Mouse (Mus musculus): ENCODE data around the gene H2-M1. TPM values are rescaled to one million over a fixed set of nuclear protein-coding genes. Genes with fewer than 3 reads are reported as not detected.

The H2-M1 gene
- polyA plus RNA-seq (2012; rRNA removed), result not detected in 2 replicates

GRCm38 (mm10) chr17:36672119-36672518, at the start of gene H2-M1:
H2-M1 (minus strand) TSS chr17:36672219.
- H3K27me3 ChIP-seq (ENCODE audit: control insufficient read depth, insufficient read depth, low read length), result no peaks in the 10 kb centered on the region
- TF ChIP-seq POLR2A (IDR thresholded peaks at IDR 0.05; ENCODE audit: low read depth, low read length), result no peak
- no peak for TF ChIP-seq CTCF (IDR thresholded peaks at IDR 0.05; ENCODE audit: extremely low read depth, insufficient read depth, insufficient read length, insufficient replicate concordance)
- no peak within 1 kb of the TSS for H3K27ac ChIP-seq (ENCODE audit: insufficient read depth, low read length)
- H3K4me1 ChIP-seq (ENCODE audit: control insufficient read depth, insufficient read depth, insufficient read length), result no peaks in the 10 kb centered on the region
- 72% methylated on average over 3 of the region's 3 CpGs for WGBS
- DNase-seq (ENCODE audit: low read depth in 1 of 2, low spot score in 2 of 2), result no peak
- no peak within 1 kb of the TSS for H3K4me3 ChIP-seq (ENCODE audit: extremely low read depth, insufficient read depth, insufficient read length)
- no peaks in the 10 kb centered on the region for H3K36me3 ChIP-seq (ENCODE audit: control insufficient read depth, insufficient read depth, low read length)

- Histone ChIP-seq H3K4me1 (ENCODE audit: control insufficient read depth, insufficient read depth, insufficient read length) (no peaks in the 10 kb centered on the region), H3K27ac (ENCODE audit: insufficient read depth, low read length) (no peak overlapping the region), H3K4me3 (ENCODE audit: extremely low read depth, insufficient read depth, insufficient read length) (no peak overlapping the region), H3K27me3 (ENCODE audit: control insufficient read depth, insufficient read depth, low read length) (no peaks in the 10 kb centered on the region), H3K36me3 (ENCODE audit: control insufficient read depth, insufficient read depth, low read length) (no peaks in the 10 kb centered on the region)
- WGBS, result 48% methylated on average over 2 of the region's 2 CpGs
- no peak for TF ChIP-seq CTCF (IDR thresholded peaks at IDR 0.05; ENCODE audit: extremely low read depth, insufficient read depth, insufficient read length, insufficient replicate concordance)
- no peak for TF ChIP-seq POLR2A (IDR thresholded peaks at IDR 0.05; ENCODE audit: low read depth, low read length)
- DNase-seq (ENCODE audit: low read depth in 1 of 2, low spot score in 2 of 2), result no peak
These were observed 25.7 kb upstream of the H2-M1 start for GRCm38 (mm10) chr17:36697693-36698092.

- H3K4me1 ChIP-seq (ENCODE audit: control insufficient read depth, insufficient read depth, insufficient read length), result no peaks in the 10 kb centered on the region
- no peaks in the 10 kb centered on the region for H3K36me3 ChIP-seq (ENCODE audit: control insufficient read depth, insufficient read depth, low read length)
- no peak for DNase-seq (ENCODE audit: low read depth in 1 of 2, low spot score in 2 of 2)
- H3K4me3 ChIP-seq (ENCODE audit: extremely low read depth, insufficient read depth, insufficient read length), result no peak within 1 kb of the TSS
- 91% methylated on average over 3 of the region's 3 CpGs for WGBS
- no peak for TF ChIP-seq POLR2A (IDR thresholded peaks at IDR 0.05; ENCODE audit: low read depth, low read length)
- no peak for TF ChIP-seq CTCF (IDR thresholded peaks at IDR 0.05; ENCODE audit: extremely low read depth, insufficient read depth, insufficient read length, insufficient replicate concordance)
- no peak within 1 kb of the TSS for H3K27ac ChIP-seq (ENCODE audit: insufficient read depth, low read length)
- no peaks in the 10 kb centered on the region for H3K27me3 ChIP-seq (ENCODE audit: control insufficient read depth, insufficient read depth, low read length)
These were observed 29.5 kb downstream of the H2-M1 start, which contains the start of gene H2-M9 for GRCm38 (mm10) chr17:36642566-36642965. H2-M9 (minus strand) TSS chr17:36642666.

Other genes starting within 250 kb of the H2-M1 start
- not detected in 2 replicates for gene H2-M10.4, start 209.9 kb downstream of the H2-M1 start, polyA plus RNA-seq (2012; rRNA removed)
- not detected in 2 replicates for gene H2-M11, start 125.1 kb downstream of the H2-M1 start, polyA plus RNA-seq (2012; rRNA removed)
- gene H2-M9, start 29.6 kb downstream of the H2-M1 start, polyA plus RNA-seq (2012; rRNA removed), result not detected in 2 replicates
- gene H2-M10.5, start 100.7 kb upstream of the H2-M1 start, polyA plus RNA-seq (2012; rRNA removed), result not detected in 2 replicates
- not detected in 2 replicates for gene H2-M10.6, start 140.0 kb upstream of the H2-M1 start, polyA plus RNA-seq (2012; rRNA removed)
- gene Trim26, start 164.9 kb upstream of the H2-M1 start, polyA plus RNA-seq (2012; rRNA removed), result 50.6 and 55.6 TPM in 2 replicates
- gene Trim15, start 195.0 kb upstream of the H2-M1 start, polyA plus RNA-seq (2012; rRNA removed), result 0.04 and 0.05 TPM in 2 replicates
- gene Trim10, start 197.4 kb upstream of the H2-M1 start, polyA plus RNA-seq (2012; rRNA removed), result 16.8 and 37.0 TPM in 2 replicates
- gene Trim40, start 217.9 kb upstream of the H2-M1 start, polyA plus RNA-seq (2012; rRNA removed), result 0.19 TPM in 1 of 2 replicates, not detected in the other
- not detected in 2 replicates for gene Trim31, start 225.9 kb upstream of the H2-M1 start, polyA plus RNA-seq (2012; rRNA removed)